Mouse (Mus musculus) midbrain, postnatal 0 days (tissue): ENCODE measurements at regions not wholly inside any gene's neighbourhood (a gene's known extent, or its start where the extent isn't known, plus 50 kb on each side); places are given as distances from the start of the nearest gene placed in this dataset.

ENCODE experiments used
- ATAC-seq: fragments of 200-750 bp; cut with Nextera tagmentation; 2 replicates; pipeline ENCODE4 v1.8.0; 2017; ENCODE audit warnings: moderate number of reproducible peaks, mild to moderate bottlenecking, moderate TSS enrichment, moderate library complexity; ENCODE audit not compliant: low FRiP score
- DNase-seq: peaks from one replicate; pipeline ENCODE4 v3.0.0-alpha.2; 2015; ENCODE audit warnings: low spot score
- H3K27ac ChIP-seq: fragments of 300-500 bp; sonication (generic); 2 replicates; pipeline ENCODE4 v1.5.1; 2014; ENCODE audit warnings: low read depth, mild to moderate bottlenecking, low read length, mixed read lengths
- H3K27me3 ChIP-seq: fragments of 300-500 bp; sonication (generic); 2 replicates; pipeline ENCODE4 v1.6.1; 2014; ENCODE audit warnings: low read length, control low read depth, mixed read lengths; ENCODE audit not compliant: insufficient read depth
- H3K36me3 ChIP-seq: fragments of 300-500 bp; sonication (generic); 2 replicates; pipeline ENCODE4 v1.6.1; 2014; ENCODE audit warnings: low read length, control low read depth, mixed read lengths; ENCODE audit not compliant: insufficient read depth
- H3K4me1 ChIP-seq: fragments of 300-500 bp; sonication (generic); 2 replicates; pipeline ENCODE4 v1.6.1; 2014; ENCODE audit warnings: mild to moderate bottlenecking, control low read depth, antibody characterized with exemption, low read length, mixed read lengths; ENCODE audit not compliant: insufficient read depth
- H3K4me2 ChIP-seq: fragments of 300-500 bp; sonication (generic); 2 replicates; pipeline ENCODE4 v1.6.1; 2014; ENCODE audit warnings: low read depth, mild to moderate bottlenecking, low read length, mixed read lengths; ENCODE audit not compliant: poor library complexity, severe bottlenecking
- H3K4me3 ChIP-seq: fragments of 300-500 bp; sonication (generic); 2 replicates; pipeline ENCODE4 v1.5.1; 2014; ENCODE audit warnings: low read depth, mild to moderate bottlenecking, low read length, moderate library complexity
- H3K9ac ChIP-seq: fragments of 300-500 bp; sonication (generic); replicated peaks from 2 replicates; pipeline ENCODE4 v1.6.1; 2014; ENCODE audit warnings: mild to moderate bottlenecking, low read length, moderate library complexity, mixed read lengths; ENCODE audit not compliant: poor library complexity, severe bottlenecking
- H3K9me3 ChIP-seq: fragments of 300-500 bp; sonication (generic); 2 replicates; pipeline ENCODE4 v1.6.1; 2016; ENCODE audit warnings: low read length, control low read depth
- CTCF ChIP-seq: IDR thresholded peaks from 2 replicates; pipeline ENCODE4 v1.5.1; 2016; ENCODE audit warnings: antibody characterized with exemption, mild to moderate bottlenecking
- WGBS: fragments of 180-500 bp; shearing (Covaris S2); extraction: QIAGEN DNeasy Blood & Tissue Kit; methylation state at CpG from one replicate; pipeline ENCODE4 v1.1.7; 2014; 5-methylcytosine and 5-hydroxymethylcytosine counted together

- no peaks in the 10 kb centered on the region for H3K4me1 ChIP-seq
- no peak overlapping the region for H3K9ac ChIP-seq
- ATAC-seq (no peak), DNase-seq (no peak)
- H3K27ac ChIP-seq = no peak overlapping the region
- H3K4me2 ChIP-seq = no peak overlapping the region
- no peaks in the 10 kb centered on the region for H3K27me3 ChIP-seq
- H3K4me3 ChIP-seq = no peak overlapping the region
- TF ChIP-seq CTCF = no peak
- H3K9me3 ChIP-seq = no peaks in the 10 kb centered on the region
- 25% methylated on average over 6 of the region's 6 CpGs for WGBS
- no peaks in the 10 kb centered on the region for H3K36me3 ChIP-seq
Observed at GRCm38 (mm10) chr13:43987338-43987737, 202.8 kb downstream of the Cd83 start.

GRCm38 (mm10) chr13:43988421-43988820 is 203.8 kb downstream of the Cd83 start:
- DNase-seq (no peak), ATAC-seq (no peak)
- Histone ChIP-seq H3K27me3 (no peaks in the 10 kb centered on the region), H3K9me3 (no peaks in the 10 kb centered on the region), H3K36me3 (no peaks in the 10 kb centered on the region), H3K4me3 (no peak overlapping the region), H3K4me1 (no peaks in the 10 kb centered on the region), H3K27ac (no peak overlapping the region), H3K9ac (no peak overlapping the region), H3K4me2 (no peak overlapping the region)
- 97% methylated on average over 4 of the region's 4 CpGs for WGBS
- TF ChIP-seq CTCF = no peak

GRCm38 (mm10) chr13:43990281-43991101 is 205.9 kb downstream of the Cd83 start:
- no peak overlapping the region for H3K4me2 ChIP-seq
- no peaks in the 10 kb centered on the region for H3K4me1 ChIP-seq
- DNase-seq (peak; percentile 86), ATAC-seq (peak; percentile 56; the same call in 1 of the 2 replicates)
- H3K9me3 ChIP-seq = no peaks in the 10 kb centered on the region
- no peak overlapping the region for H3K27ac ChIP-seq
- H3K9ac ChIP-seq = no peak overlapping the region
- H3K36me3 ChIP-seq = no peaks in the 10 kb centered on the region
- no peak for TF ChIP-seq CTCF
- 47% methylated on average over 16 of the region's 16 CpGs for WGBS
- no peak overlapping the region for H3K4me3 ChIP-seq
- H3K27me3 ChIP-seq = no peaks in the 10 kb centered on the region

DNA sequence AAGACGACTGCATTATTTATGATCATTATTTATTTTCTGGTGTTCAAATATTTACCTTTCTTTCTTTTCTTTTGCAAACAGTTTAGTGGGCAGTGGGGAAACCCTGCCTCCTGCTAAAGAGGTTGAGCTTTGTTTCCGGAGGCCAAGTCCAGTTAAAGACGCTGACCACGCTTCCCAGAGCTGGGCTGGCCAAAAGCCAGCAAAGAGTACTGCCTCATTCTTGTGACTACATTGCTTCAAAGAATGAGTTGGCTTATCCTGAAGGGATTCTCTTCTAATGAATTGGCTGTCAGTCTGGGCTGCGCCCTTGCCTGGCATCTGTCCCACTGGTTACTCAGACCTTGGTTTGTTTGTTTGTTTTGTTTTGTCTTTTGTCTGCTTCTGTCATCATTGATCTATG is 207.2 kb downstream of the Cd83 start:
- Histone ChIP-seq H3K27ac (no peak overlapping the region), H3K9me3 (no peaks in the 10 kb centered on the region), H3K4me2 (no peak overlapping the region), H3K9ac (no peak overlapping the region), H3K36me3 (no peaks in the 10 kb centered on the region), H3K4me1 (no peaks in the 10 kb centered on the region), H3K4me3 (no peak overlapping the region), H3K27me3 (no peaks in the 10 kb centered on the region)
- ATAC-seq (no peak), DNase-seq (peak; percentile 71)
- TF ChIP-seq CTCF = no peak
- whole genome bisulfite sequencing = 41% methylated on average over 5 of the region's 5 CpGs

DNA sequence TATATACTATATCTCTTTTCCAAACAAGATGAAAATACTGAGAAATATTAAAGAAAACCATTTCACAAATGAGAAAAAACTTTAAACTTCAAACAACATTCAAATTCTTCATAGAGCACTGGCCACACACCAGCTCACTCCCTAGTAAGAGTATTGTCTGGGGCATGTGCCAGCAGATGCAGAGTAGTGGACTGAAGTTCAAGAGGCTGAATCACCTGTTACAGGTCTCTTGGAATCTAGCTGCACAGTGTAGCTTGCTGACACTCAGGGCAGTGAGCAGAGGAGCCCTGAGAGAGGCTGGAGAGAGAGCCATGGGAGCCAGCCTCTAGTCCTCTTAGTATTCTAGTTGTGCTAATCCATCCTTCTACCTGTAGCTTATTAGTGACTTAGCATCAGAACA is 208.4 kb downstream of the Cd83 start:
- H3K27me3 ChIP-seq = no peaks in the 10 kb centered on the region
- H3K4me2 ChIP-seq = no peak overlapping the region
- H3K4me3 ChIP-seq = no peak overlapping the region
- H3K9ac ChIP-seq = no peak overlapping the region
- H3K9me3 ChIP-seq = no peaks in the 10 kb centered on the region
- ATAC-seq = no peak
- no peak for DNase-seq
- H3K27ac ChIP-seq = no peak overlapping the region
- H3K4me1 ChIP-seq = no peaks in the 10 kb centered on the region
- TF ChIP-seq CTCF = no peak
- H3K36me3 ChIP-seq = no peaks in the 10 kb centered on the region

- no peak for TF ChIP-seq CTCF
- Histone ChIP-seq H3K9ac (no peak overlapping the region), H3K4me2 (no peak overlapping the region), H3K4me1 (no peaks in the 10 kb centered on the region), H3K27ac (no peak overlapping the region), H3K36me3 (no peaks in the 10 kb centered on the region), H3K27me3 (no peaks in the 10 kb centered on the region), H3K9me3 (no peaks in the 10 kb centered on the region), H3K4me3 (no peak overlapping the region)
- ATAC-seq (no peak), DNase-seq (no peak)
- 79% methylated on average over 4 of the region's 4 CpGs for WGBS
Observed at GRCm38 (mm10) chr13:43994361-43994760, 209.8 kb downstream of the Cd83 start.
